Mouse (Mus musculus) liver, embryonic 13.5 days (tissue): ENCODE data around the gene Fzr1. TPM values are rescaled to one million over a fixed set of nuclear protein-coding genes. Genes with fewer than 3 reads are reported as not detected.

Experiments
- microRNA-seq: library from miRNA; unstranded; fragments of <30 nt; microRNA quantifications from one replicate; pipeline ENCODE4, GENCODE M21; 2016
- polyA plus RNA-seq: library from polyadenylated mRNA; unstranded; fragments of >200 nt; fragmentation: Nextera tagmentation; extraction: Ambion mirVana; gene quantifications from 2 replicates; pipeline ENCODE4 v1.2.1, GENCODE M21; 2015

Gene Fzr1
- polyA plus RNA-seq, 1 experiment from 2014 or later: 94.1 TPM

Small RNA genes within 50 kb of the gene (microRNA-seq; reads per million reads assigned to microRNA genes)
- gene Mir1191b: 1.2 reads per million
- not detected for gene Mir6913

Other genes starting within 250 kb of the Fzr1 start
- 49.1 and 49.6 TPM in 2 replicates for gene Zbtb7a, start 243.3 kb downstream of the Fzr1 start, polyA plus RNA-seq
- 23.5 and 23.8 TPM in 2 replicates for gene Pias4, start 210.6 kb downstream of the Fzr1 start, polyA plus RNA-seq
- gene Eef2, start 201.9 kb downstream of the Fzr1 start, polyA plus RNA-seq: 369 and 384 TPM in 2 replicates
- 19.3 and 20.9 TPM in 2 replicates for gene Dapk3, start 195.5 kb downstream of the Fzr1 start, polyA plus RNA-seq
- gene 4930442H23Rik, start 194.7 kb downstream of the Fzr1 start, polyA plus RNA-seq: 0.08 TPM in 1 of 2 replicates, not detected in the other
- gene Nmrk2, start 176.5 kb downstream of the Fzr1 start, polyA plus RNA-seq: not detected in 2 replicates
- gene Atcay, start 147.7 kb downstream of the Fzr1 start, polyA plus RNA-seq: 0.05 and 0.08 TPM in 2 replicates
- 0.28 and 0.43 TPM in 2 replicates for gene Zfr2, start 145.4 kb downstream of the Fzr1 start, polyA plus RNA-seq
- gene Matk, start 125.6 kb downstream of the Fzr1 start, polyA plus RNA-seq: 1.2 and 1.8 TPM in 2 replicates
- 130 and 134 TPM in 2 replicates for gene Mrpl54, start 111.6 kb downstream of the Fzr1 start, polyA plus RNA-seq
- gene Apba3, start 111.6 kb downstream of the Fzr1 start, polyA plus RNA-seq: 24.5 and 26.7 TPM in 2 replicates
- gene Tjp3, start 86.9 kb downstream of the Fzr1 start, polyA plus RNA-seq: 0.35 and 0.43 TPM in 2 replicates
- gene Pip5k1c, start 85.6 kb downstream of the Fzr1 start, polyA plus RNA-seq: 13.2 and 16.7 TPM in 2 replicates
- 29.5 and 33.0 TPM in 2 replicates for gene Cactin, start 57.4 kb downstream of the Fzr1 start, polyA plus RNA-seq
- 5.2 and 5.3 TPM in 2 replicates for gene Tbxa2r, start 49.8 kb downstream of the Fzr1 start, polyA plus RNA-seq
- not detected in 2 replicates for gene Gipc3, start 35.2 kb downstream of the Fzr1 start, polyA plus RNA-seq
- gene Hmg20b, start 28.0 kb downstream of the Fzr1 start, polyA plus RNA-seq: 27.1 and 30.3 TPM in 2 replicates
- gene Mfsd12, start 21.0 kb downstream of the Fzr1 start, polyA plus RNA-seq: 12.5 and 13.1 TPM in 2 replicates
- gene 4930404N11Rik, start 12.7 kb downstream of the Fzr1 start, polyA plus RNA-seq: 1.2 and 1.4 TPM in 2 replicates
- gene Dohh, start 5.9 kb upstream of the Fzr1 start, polyA plus RNA-seq: 61.1 and 68.7 TPM in 2 replicates
- 0.86 and 0.89 TPM in 2 replicates for gene Gm48551, start 6.0 kb upstream of the Fzr1 start, polyA plus RNA-seq
- gene Gm48552, start 10.5 kb upstream of the Fzr1 start, polyA plus RNA-seq: 0.93 TPM in 1 of 2 replicates, not detected in the other
- gene Smim24, start 14.5 kb upstream of the Fzr1 start, polyA plus RNA-seq: 1.8 TPM in 2 replicates
- gene Nfic, start 77.1 kb upstream of the Fzr1 start, polyA plus RNA-seq: 9.8 and 9.9 TPM in 2 replicates
- 0.13 and 0.15 TPM in 2 replicates for gene Celf5, start 104.2 kb upstream of the Fzr1 start, polyA plus RNA-seq
- gene Ncln, start 117.9 kb upstream of the Fzr1 start, polyA plus RNA-seq: 41.5 TPM in 2 replicates
- gene S1pr4, start 121.6 kb upstream of the Fzr1 start, polyA plus RNA-seq: 2.3 and 2.4 TPM in 2 replicates
- 7.2 and 7.5 TPM in 2 replicates for gene Gna15, start 145.7 kb upstream of the Fzr1 start, polyA plus RNA-seq
- gene Gna11, start 166.7 kb upstream of the Fzr1 start, polyA plus RNA-seq: 20.0 and 21.4 TPM in 2 replicates
- 201 and 215 TPM in 2 replicates for gene Aes, start 181.0 kb upstream of the Fzr1 start, polyA plus RNA-seq
- gene Tle2, start 196.0 kb upstream of the Fzr1 start, polyA plus RNA-seq: 2.3 and 2.7 TPM in 2 replicates
- gene Tle6, start 222.6 kb upstream of the Fzr1 start, polyA plus RNA-seq: 7.3 and 7.6 TPM in 2 replicates
- 0.50 and 0.56 TPM in 2 replicates for gene BC025920, start 227.8 kb upstream of the Fzr1 start, polyA plus RNA-seq
- gene Sirt6, start 249.3 kb upstream of the Fzr1 start, polyA plus RNA-seq: 10.7 and 10.9 TPM in 2 replicates